Mouse (Mus musculus): ENCODE data around the gene Gm21788. TPM values are rescaled to one million over a fixed set of nuclear protein-coding genes. Genes with fewer than 3 reads are reported as not detected.
"Not testable (repeated sequence)": the region's sequence is repeated elsewhere in the genome, so short reads cannot be mapped to it uniquely, and the experiment has no call there.

The Gm21788 gene
- not detected for total RNA-seq (2021)
- long read RNA-seq, experiment 1, result 0 reads
- long read RNA-seq, experiment 2, result 0 reads

DNA sequence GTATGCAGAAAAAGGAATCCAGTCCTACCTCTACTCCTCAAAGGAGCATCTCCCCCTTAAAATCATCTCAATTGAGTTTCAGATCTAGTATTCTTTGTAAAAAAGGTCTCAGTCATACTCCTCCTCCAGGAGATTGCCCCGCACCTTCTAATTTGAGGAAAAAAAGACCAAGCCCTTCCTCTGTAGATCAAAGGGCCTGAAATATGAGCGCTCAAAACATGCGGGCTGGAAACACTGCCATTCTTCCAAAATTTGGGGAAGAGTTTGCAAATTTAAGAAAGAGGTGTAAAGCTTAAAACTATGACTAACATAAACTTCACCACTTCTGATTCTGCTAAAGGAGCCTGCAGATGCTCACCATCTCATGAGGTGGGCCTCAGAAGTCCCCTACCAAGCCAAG lies at the start of gene Gm21788:
TSS of gene Gm21788 (plus strand) at position 301 of the 400 bp plus-strand sequence.
- DNase-seq (ENCODE audit: low spot score in 2 of 2), result not testable (repeated sequence)

Other genes with a start within 250 kb of the Gm21788 start
- gene Gm21244, start 235.7 kb upstream of the Gm21788 start, total RNA-seq (2021), result not detected
- gene Gm28998, start 151.2 kb upstream of the Gm21788 start, total RNA-seq (2021), result not detected
- gene Gm20826, start 233.5 kb downstream of the Gm21788 start, total RNA-seq (2021), result under 1 TPM in 1 of 2 experiments, not detected in 1; 0.05 TPM

All from gastrocnemius, postnatal 4 days (tissue).